9 mouse cellular contexts compared by ENCODE assay signal in the genomic region with DNA sequence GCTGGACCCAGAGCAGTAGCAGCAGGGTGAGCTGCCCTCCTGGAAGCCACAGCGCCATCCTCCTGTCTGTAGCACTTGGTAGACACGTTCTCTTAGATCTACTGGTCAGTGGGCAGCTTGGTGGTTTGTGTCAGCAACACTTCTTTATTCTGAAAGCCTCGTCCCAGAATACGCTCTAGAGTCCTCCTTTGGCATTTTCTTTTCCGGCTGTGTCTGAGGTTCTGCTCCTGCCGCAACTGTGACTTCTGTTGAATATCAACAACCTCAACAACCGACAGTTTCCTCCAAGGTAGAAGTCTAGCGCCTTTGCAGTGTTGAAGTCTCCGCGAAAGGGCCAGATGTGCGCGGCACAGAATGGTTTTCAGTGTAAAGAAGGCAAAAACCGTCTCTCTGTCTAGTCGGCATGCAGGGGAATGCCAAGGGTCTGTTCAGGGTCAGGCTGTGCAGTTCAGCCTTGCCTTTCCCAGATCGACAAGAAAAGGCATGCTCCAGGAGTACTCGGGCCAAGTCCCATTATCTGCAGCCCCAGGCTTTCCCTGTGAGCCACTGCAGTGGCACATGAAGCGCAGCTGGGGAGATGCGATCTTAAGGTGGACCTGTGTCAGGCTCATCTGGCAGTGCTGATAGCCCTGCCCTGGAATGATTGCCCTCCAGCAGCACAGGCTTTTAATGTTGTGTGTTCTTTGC. TPM values are rescaled to one million over a fixed set of nuclear protein-coding genes. Genes with fewer than 3 reads are reported as not detected.
DNase-seq lines count a peak whose midpoint lies in the region; ATAC-seq lines count a peak whose summit lies in the region.
"Had no signal": no experiment of that assay in that cellular context is flagged by ENCODE, and none has a peak within 500 bp of the region (broad histone marks: within the 10 kb centered on the region; RNA-seq: fewer than 3 reads in every experiment).

A gene (minus strand): TSS at position 548 of the 687 bp plus-strand sequence.

- H3K9me3 ChIP-seq in erythroblast, embryonic 14.5 days (ENCODE audit: control insufficient read depth, low read length), result no peaks in the 10 kb centered on the region
- H3K9me3 ChIP-seq in kidney, embryonic 16.5 days (ENCODE audit: low read length), result no peaks in the 10 kb centered on the region
- H3K9me3 ChIP-seq: neural tube, embryonic 13.5 days had no signal

- 58% methylated on average over 18 of the region's 18 CpGs for WGBS in kidney, embryonic 16.5 days

- ATAC-seq in kidney, embryonic 16.5 days (ENCODE audit: low FRiP score, low TSS enrichment), result peak; percentile 54
- ATAC-seq in megakaryocyte progenitor cell, adult 5-6 weeks (replicated peaks; ENCODE audit: poor library complexity), result peak; percentile 74

- peaks cover 40% of the 10 kb centered on the region for H3K36me3 ChIP-seq in erythroblast, embryonic 14.5 days (ENCODE audit: control insufficient read depth)
- H3K36me3 ChIP-seq in kidney, embryonic 16.5 days (ENCODE audit: insufficient read depth, low read length), result no peaks in the 10 kb centered on the region
- H3K36me3 ChIP-seq: neural tube, embryonic 13.5 days had no signal

- H3K27me3 ChIP-seq in erythroblast, embryonic 14.5 days (ENCODE audit: control insufficient read depth), result no peaks in the 10 kb centered on the region
- no peaks in the 10 kb centered on the region for H3K27me3 ChIP-seq in kidney, embryonic 16.5 days (ENCODE audit: insufficient read depth, low read length)
- H3K27me3 ChIP-seq: neural tube, embryonic 13.5 days had no signal

- H3K4me2 ChIP-seq in kidney, embryonic 16.5 days (replicated peaks; ENCODE audit: low read depth, low read length), result peak within 1 kb of the TSS; percentile 41
- H3K4me2 ChIP-seq: neural tube, embryonic 13.5 days had no signal

- H3K4me3 ChIP-seq in erythroblast, embryonic 14.5 days (replicated peaks), result peak within 1 kb of the TSS; percentile 70
- H3K4me3 ChIP-seq in kidney, embryonic 16.5 days (ENCODE audit: low read length), result no peak within 1 kb of the TSS
- H3K4me3 ChIP-seq: neural tube, embryonic 13.5 days had no signal

- intact Hi-C loops in left cerebral cortex, postnatal 36 days (cut with DNase I), result no loop called here

- peak within 1 kb of the TSS; percentile 50; the same call in 1 of the 2 replicates for H3K9ac ChIP-seq in kidney, embryonic 16.5 days (replicated peaks; ENCODE audit: low read length)
- H3K9ac ChIP-seq: neural tube, embryonic 13.5 days had no signal

- peaks cover 73% of the 10 kb centered on the region for H3K4me1 ChIP-seq in erythroblast, embryonic 14.5 days (ENCODE audit: control insufficient read depth)
- peaks cover 34% of the 10 kb centered on the region for H3K4me1 ChIP-seq in kidney, embryonic 16.5 days (ENCODE audit: insufficient read depth, low read length)
- H3K4me1 ChIP-seq: neural tube, embryonic 13.5 days had no signal

- peak within 1 kb of the TSS; percentile 93 for H3K27ac ChIP-seq in kidney, embryonic 16.5 days (ENCODE audit: low read length)
- H3K27ac ChIP-seq: neural tube, embryonic 13.5 days had no signal

- DNase-seq in ovary, adult 18-20 months (ENCODE audit: low spot score), result peak; percentile 49
- no peak for DNase-seq in ovary, postnatal 14 days (ENCODE audit: low spot score)
- DNase-seq in urinary bladder, postnatal 36 days (ENCODE audit: low spot score in 2 of 2), result peak; percentile 33 to 37
- no peak for DNase-seq in right cerebral cortex, postnatal 4 days
- DNase-seq in left cerebral cortex, postnatal 36 days (ENCODE audit: low spot score in 2 of 2), result no peak

RNA-seq across cellular contexts. Expression of the gene that starts here (rescaled TPM):
- polyA plus RNA-seq in erythroblast, embryonic 14.5 days (2012), result 2.1 and 2.2 TPM in 2 replicates
- polyA plus RNA-seq in kidney, embryonic 16.5 days (2015; fragmentation: Nextera tagmentation; extraction: Ambion mirVana), result 5.6 and 6.4 TPM in 2 replicates
- total RNA-seq in megakaryocyte progenitor cell, adult 5-6 weeks (2015), result 1.8 and 2.4 TPM in 2 replicates
- 1.8 and 6.0 TPM in 2 replicates for total RNA-seq in megakaryocyte progenitor cell, adult 5-6 weeks (2017)
- not detected for total RNA-seq in left cerebral cortex, postnatal 36 days (2021)

Comparison
In these comparisons a context has a peak if more than half of its experiments do, and no peak if none do; other contexts are left out.
1. DNase-seq: peak in ovary, adult 18-20 months (single experiment) and urinary bladder, postnatal 36 days (2 of 2); none in ovary, postnatal 14 days (single experiment), right cerebral cortex, postnatal 4 days (single experiment) and left cerebral cortex, postnatal 36 days (0 of 2).